In genomic region chr4:137115062-137115461, GRCm38 (mm10) we compare ENCODE assay signal across 29 mouse cellular contexts.
DNase-seq lines count a peak whose midpoint lies in the region; ATAC-seq and TF ChIP-seq lines count a peak whose summit lies in the region.
"Had no signal": no experiment of that assay in that cellular context is flagged by ENCODE, and none has a peak within 500 bp of the region (broad histone marks: within the 10 kb centered on the region; RNA-seq: fewer than 3 reads in every experiment).

No protein-coding gene starts in this region.

- H3K4me3 ChIP-seq in limb, embryonic 14.5 days (replicated peaks; ENCODE audit: low read length) = no peak overlapping the region
- H3K4me3 ChIP-seq in limb, embryonic 10.5 days = no peak overlapping the region
- H3K4me3 ChIP-seq in embryonic facial prominence, embryonic 14.5 days (ENCODE audit: low read depth, low read length) = no peak overlapping the region
- no peak overlapping the region for H3K4me3 ChIP-seq in limb, embryonic 15.5 days
- H3K4me3 ChIP-seq: embryonic facial prominence, embryonic 12.5 days; erythroblast, embryonic 14.5 days; forebrain, embryonic 12.5 days; forebrain, embryonic 15.5 days; heart, embryonic 12.5 days; heart, embryonic 15.5 days; hindbrain, embryonic 10.5 days; hindbrain, embryonic 13.5 days had no signal

- H3K9ac ChIP-seq in limb, embryonic 14.5 days (ENCODE audit: low read depth, low read length, severe bottlenecking) = no peak overlapping the region
- H3K9ac ChIP-seq in embryonic facial prominence, embryonic 14.5 days (ENCODE audit: low read depth, low read length) = no peak overlapping the region
- no peak overlapping the region for H3K9ac ChIP-seq in limb, embryonic 15.5 days
- H3K9ac ChIP-seq: embryonic facial prominence, embryonic 12.5 days; forebrain, embryonic 12.5 days; forebrain, embryonic 15.5 days; heart, embryonic 12.5 days; heart, embryonic 15.5 days; hindbrain, embryonic 13.5 days had no signal

- ATAC-seq in limb, embryonic 14.5 days (ENCODE audit: low FRiP score, low read depth) = no peak
- no peak for ATAC-seq in embryonic facial prominence, embryonic 14.5 days (ENCODE audit: low read depth)
- no peak for ATAC-seq in limb, embryonic 15.5 days (ENCODE audit: insufficient number of reproducible peaks, low FRiP score, low TSS enrichment, low read depth)
- ATAC-seq: CD4-positive, CD25-positive, alpha-beta regulatory T cell, adult 4 months; forebrain, embryonic 15.5 days; hindbrain, embryonic 16.5 days; inflammation-experienced regulatory T-cells, adult 6 months; intestine, embryonic 16.5 days; Patski had no signal

- no peaks in the 10 kb centered on the region for H3K36me3 ChIP-seq in limb, embryonic 14.5 days (ENCODE audit: control insufficient read depth, insufficient read depth, low read length)
- no peaks in the 10 kb centered on the region for H3K36me3 ChIP-seq in limb, embryonic 10.5 days
- no peaks in the 10 kb centered on the region for H3K36me3 ChIP-seq in embryonic facial prominence, embryonic 14.5 days (ENCODE audit: control insufficient read depth, insufficient read depth, low read length)
- H3K36me3 ChIP-seq in limb, embryonic 15.5 days = no peaks in the 10 kb centered on the region
- H3K36me3 ChIP-seq: embryonic facial prominence, embryonic 12.5 days; forebrain, embryonic 12.5 days; forebrain, embryonic 15.5 days; heart, embryonic 12.5 days; heart, embryonic 15.5 days; hindbrain, embryonic 10.5 days; hindbrain, embryonic 13.5 days had no signal

- H3K4me1 ChIP-seq in limb, embryonic 14.5 days (ENCODE audit: control insufficient read depth, insufficient read depth, low read length) = peaks cover 14% of the 10 kb centered on the region
- H3K4me1 ChIP-seq in limb, embryonic 10.5 days = peaks cover 31% of the 10 kb centered on the region
- peaks cover 14% of the 10 kb centered on the region for H3K4me1 ChIP-seq in embryonic facial prominence, embryonic 14.5 days (ENCODE audit: control insufficient read depth, insufficient read depth, low read length)
- peaks cover 37% of the 10 kb centered on the region for H3K4me1 ChIP-seq in limb, embryonic 15.5 days

- H3K27ac ChIP-seq in limb, embryonic 14.5 days (replicated peaks; ENCODE audit: low read depth, low read length) = no peak overlapping the region
- H3K27ac ChIP-seq in limb, embryonic 10.5 days = no peak overlapping the region
- no peak overlapping the region for H3K27ac ChIP-seq in embryonic facial prominence, embryonic 14.5 days (replicated peaks; ENCODE audit: low read depth, low read length)
- 0 out of 2 replicates have a peak overlapping the region, but pooled peaks have one; percentile 27 for H3K27ac ChIP-seq in limb, embryonic 15.5 days
- H3K27ac ChIP-seq: embryonic facial prominence, embryonic 12.5 days; forebrain, embryonic 12.5 days; forebrain, embryonic 15.5 days; heart, embryonic 15.5 days; hindbrain, embryonic 10.5 days; hindbrain, embryonic 13.5 days had no signal

- WGBS in limb, embryonic 14.5 days = 71% methylated on average over 14 of the region's 14 CpGs
- WGBS in limb, embryonic 10.5 days = 85% methylated on average over 14 of the region's 14 CpGs
- WGBS in embryonic facial prominence, embryonic 14.5 days = 51% methylated on average over 14 of the region's 14 CpGs
- 64% methylated on average over 14 of the region's 14 CpGs for WGBS in limb, embryonic 15.5 days

- TF ChIP-seq POLR2A in limb, embryonic 14.5 days (IDR thresholded peaks at IDR 0.05; ENCODE audit: borderline replicate concordance, extremely low read depth, insufficient read depth, insufficient read length) = no peak

- H3K27me3 ChIP-seq in limb, embryonic 14.5 days (ENCODE audit: control insufficient read depth, insufficient read depth, low read length) = no peaks in the 10 kb centered on the region
- peaks cover 29% of the 10 kb centered on the region for H3K27me3 ChIP-seq in limb, embryonic 10.5 days (ENCODE audit: low read depth, poor library complexity, severe bottlenecking)
- no peaks in the 10 kb centered on the region for H3K27me3 ChIP-seq in embryonic facial prominence, embryonic 14.5 days (replicated peaks; ENCODE audit: control insufficient read depth, insufficient read depth, low read length)
- no peaks in the 10 kb centered on the region for H3K27me3 ChIP-seq in limb, embryonic 15.5 days
- H3K27me3 ChIP-seq: embryonic facial prominence, embryonic 12.5 days; forebrain, embryonic 15.5 days; hindbrain, embryonic 13.5 days; Patski had no signal

- DNase-seq in limb, embryonic 14.5 days (ENCODE audit: low spot score) = peak; percentile 20
- DNase-seq in limb, embryonic 10.5 days (ENCODE audit: low spot score) = no peak
- DNase-seq in embryonic facial prominence, embryonic 14.5 days (ENCODE audit: low spot score) = peak; percentile 59
- no peak for DNase-seq in Muller cell, postnatal 12 days (ENCODE audit: inconsistent ontology term)
- DNase-seq in urinary bladder, adult 2 months (ENCODE audit: low spot score) = no peak
- no peak for DNase-seq in neural tube, embryonic 10.5 days (ENCODE audit: extremely low spot score, low spot score)
- DNase-seq: adrenal gland, postnatal 10 days; adrenal gland, postnatal 36 days; cerebellum, adult 2 months; cerebellum, adult 9-11 months; cerebellum, postnatal 25 days; gastrocnemius, postnatal 25 days; heart, adult 18-20 months; heart, postnatal 10 days; heart, postnatal 36 days had no signal

- H3K9me3 ChIP-seq in limb, embryonic 14.5 days (ENCODE audit: control insufficient read depth, low read length) = no peaks in the 10 kb centered on the region
- no peaks in the 10 kb centered on the region for H3K9me3 ChIP-seq in limb, embryonic 10.5 days (replicated peaks)
- H3K9me3 ChIP-seq in embryonic facial prominence, embryonic 14.5 days (ENCODE audit: control insufficient read depth, low read length) = no peaks in the 10 kb centered on the region
- H3K9me3 ChIP-seq in limb, embryonic 15.5 days = no peaks in the 10 kb centered on the region
- H3K9me3 ChIP-seq: embryonic facial prominence, embryonic 12.5 days; forebrain, embryonic 12.5 days; forebrain, embryonic 15.5 days; heart, embryonic 15.5 days; hindbrain, embryonic 10.5 days; hindbrain, embryonic 13.5 days had no signal

- no peak overlapping the region for H3K4me2 ChIP-seq in limb, embryonic 14.5 days (replicated peaks; ENCODE audit: low read depth, low read length, severe bottlenecking)
- H3K4me2 ChIP-seq in embryonic facial prominence, embryonic 14.5 days (ENCODE audit: low read depth, low read length) = no peak overlapping the region
- H3K4me2 ChIP-seq in limb, embryonic 15.5 days = no peak overlapping the region
- H3K4me2 ChIP-seq: embryonic facial prominence, embryonic 12.5 days; forebrain, embryonic 12.5 days; forebrain, embryonic 15.5 days; heart, embryonic 12.5 days; heart, embryonic 15.5 days; hindbrain, embryonic 13.5 days had no signal

Comparison
In these comparisons a context has a peak if more than half of its experiments do, and no peak if none do; other contexts are left out.
1. DNase-seq: peak in limb, embryonic 14.5 days (single experiment) and embryonic facial prominence, embryonic 14.5 days (single experiment); none in limb, embryonic 10.5 days (single experiment), Muller cell, postnatal 12 days (single experiment), urinary bladder, adult 2 months (single experiment) and neural tube, embryonic 10.5 days (single experiment).